Mouse (Mus musculus) cortical plate, adult 2 months (tissue): ENCODE measurements around the gene Tmem51.

Experiments used
- CTCF ChIP-seq: fragments of 200-500 bp; IDR thresholded peaks from 2 replicates; pipeline ENCODE4 v1.5.1; 2011; ENCODE audit warnings: mild to moderate bottlenecking, control low read depth, low read length; ENCODE audit not compliant: insufficient read depth; ENCODE audit errors: extremely low read depth
- POLR2A ChIP-seq: fragments of 200-500 bp; IDR thresholded peaks from 2 replicates; pipeline ENCODE4 v1.6.1; 2011; ENCODE audit warnings: mild to moderate bottlenecking, low read length, control low read depth; ENCODE audit not compliant: insufficient read depth; ENCODE audit errors: extremely low read depth

GRCm38 (mm10) chr4:142103081-142103671 lies 19.1 kb upstream of the Tmem51 start:
- TF ChIP-seq CTCF (no peak), POLR2A (no peak)
